Mouse (Mus musculus): ENCODE data around the gene Kirrel3. TPM values are rescaled to one million over a fixed set of nuclear protein-coding genes. Genes with fewer than 3 reads are reported as not detected.

Kirrel3 gene
- not detected for polyA plus RNA-seq (2014; fragmentation: Illumina TruSeq; extraction: RNeasy Lipid Tissue Mini Kit (QIAGEN cat#74804); ENCODE audit: low read depth, low replicate concordance)

DNA sequence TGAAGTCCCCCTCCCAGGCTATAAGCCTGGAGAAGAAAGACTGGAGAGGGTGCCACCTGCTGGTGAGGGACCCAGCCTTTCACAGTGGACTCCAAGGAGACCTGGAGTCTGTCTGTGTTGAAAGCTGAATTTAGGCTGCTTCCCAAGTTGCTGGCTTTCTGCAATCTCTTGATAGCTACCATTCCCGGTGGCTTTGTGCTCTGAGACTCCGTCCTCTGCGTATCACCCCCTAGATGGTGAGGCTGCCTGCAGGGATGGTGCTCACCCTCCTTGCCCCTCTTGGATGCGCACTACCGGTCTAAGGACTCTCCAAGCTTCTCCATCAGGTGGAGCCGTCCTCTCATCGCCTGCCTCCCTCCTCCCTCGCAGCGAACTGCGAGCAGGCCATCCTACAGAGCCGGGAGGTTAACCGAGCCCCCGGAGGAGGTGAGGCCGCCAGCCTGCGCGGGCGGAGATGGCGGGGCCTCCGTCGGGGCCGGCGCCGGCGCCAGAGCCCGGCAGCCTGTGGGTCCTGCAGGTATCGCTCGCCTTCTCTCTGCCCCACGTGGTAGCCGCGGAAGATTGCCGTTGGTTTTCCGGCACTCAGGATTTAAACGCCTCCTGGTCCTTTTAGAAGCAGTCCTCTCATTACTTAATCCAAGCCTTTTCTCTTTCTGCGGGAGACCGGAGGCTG, at the start of gene Kirrel3:
TSS of gene Kirrel3 (plus strand) at position 136 of the 673 bp plus-strand sequence.

